Mouse (Mus musculus): ENCODE results near the gene Olfr1287. TPM values are rescaled to one million over a fixed set of nuclear protein-coding genes. Genes with fewer than 3 reads are reported as not detected.

Olfr1287 gene
- polyA plus RNA-seq (2012; rRNA removed), result not detected in 2 replicates

- DNase-seq (ENCODE audit: extremely low spot score in 1 of 2, low spot score in 1 of 2), result no peak
Observed at GRCm38 (mm10) chr2:111448842-111449241, at the start of gene Olfr1287. Gene Olfr1287, plus strand, starts transcription at chr2:111449142.

GRCm38 (mm10) chr2:111422931-111423330 lies 26.0 kb upstream of the Olfr1287 start, which contains the start of gene Olfr1286:
Gene Olfr1286, minus strand, starts transcription at chr2:111423115.
- no peak for DNase-seq (ENCODE audit: extremely low spot score in 1 of 2, low spot score in 1 of 2)

- DNase-seq (ENCODE audit: extremely low spot score in 1 of 2, low spot score in 1 of 2), result no peak
Observed at GRCm38 (mm10) chr2:111473801-111474200, 24.9 kb downstream of the Olfr1287 start, which contains the start of gene Olfr1288. Gene Olfr1288, plus strand, starts transcription at chr2:111474101.

- no peak for DNase-seq (ENCODE audit: extremely low spot score in 1 of 2, low spot score in 1 of 2)
Observed at GRCm38 (mm10) chr2:111480519-111480918, 31.6 kb downstream of the Olfr1287 start, which contains the start of gene Olfr1289. Gene Olfr1289, plus strand, starts transcription at chr2:111480819.

GRCm38 (mm10) chr2:111493729-111494128 lies 44.8 kb downstream of the Olfr1287 start, which contains the start of gene Olfr1290:
Gene Olfr1290, minus strand, starts transcription at chr2:111493829.
- DNase-seq (ENCODE audit: extremely low spot score in 1 of 2, low spot score in 1 of 2), result no peak

- no peak for DNase-seq (ENCODE audit: extremely low spot score in 1 of 2, low spot score in 1 of 2)
Observed at GRCm38 (mm10) chr2:111496880-111497279, 47.9 kb downstream of the Olfr1287 start, which contains the start of gene Olfr1291-ps1. Gene Olfr1291-ps1, plus strand, starts transcription at chr2:111497180.

Other genes with a start within 250 kb of the Olfr1287 start
- gene 4930430A15Rik, start 219.5 kb upstream of the Olfr1287 start, polyA plus RNA-seq (2012; rRNA removed), result not detected in 2 replicates
- not detected in 2 replicates for gene Olfr1275, start 213.9 kb upstream of the Olfr1287 start, polyA plus RNA-seq (2012; rRNA removed)
- gene Olfr1276, start 194.6 kb upstream of the Olfr1287 start, polyA plus RNA-seq (2012; rRNA removed), result not detected in 2 replicates
- gene Olfr1277, start 175.0 kb upstream of the Olfr1287 start, polyA plus RNA-seq (2012; rRNA removed), result not detected in 2 replicates
- not detected in 2 replicates for gene Olfr1278, start 159.0 kb upstream of the Olfr1287 start, polyA plus RNA-seq (2012; rRNA removed)
- gene Olfr1279, start 148.5 kb upstream of the Olfr1287 start, polyA plus RNA-seq (2012; rRNA removed), result not detected in 2 replicates
- gene Olfr1280, start 135.1 kb upstream of the Olfr1287 start, polyA plus RNA-seq (2012; rRNA removed), result not detected in 2 replicates
- not detected in 2 replicates for gene Olfr1281, start 122.6 kb upstream of the Olfr1287 start, polyA plus RNA-seq (2012; rRNA removed)
- not detected in 2 replicates for gene Olfr1282, start 113.1 kb upstream of the Olfr1287 start, polyA plus RNA-seq (2012; rRNA removed)
- not detected in 2 replicates for gene Olfr1283, start 82.4 kb upstream of the Olfr1287 start, polyA plus RNA-seq (2012; rRNA removed)
- gene Olfr1284, start 73.6 kb upstream of the Olfr1287 start, polyA plus RNA-seq (2012; rRNA removed), result not detected in 2 replicates
- gene Olfr1286, start 26.0 kb upstream of the Olfr1287 start, polyA plus RNA-seq (2012; rRNA removed), result not detected in 2 replicates
- not detected in 2 replicates for gene Olfr1288, start 25.0 kb downstream of the Olfr1287 start, polyA plus RNA-seq (2012; rRNA removed)
- gene Olfr1289, start 31.7 kb downstream of the Olfr1287 start, polyA plus RNA-seq (2012; rRNA removed), result not detected in 2 replicates
- 0.15 TPM in 1 of 2 replicates, not detected in the other for gene Olfr1290, start 44.7 kb downstream of the Olfr1287 start, polyA plus RNA-seq (2012; rRNA removed)
- gene Olfr1291-ps1, start 48.0 kb downstream of the Olfr1287 start, polyA plus RNA-seq (2012; rRNA removed), result not detected in 2 replicates
- gene Olfr1293-ps, start 76.1 kb downstream of the Olfr1287 start, polyA plus RNA-seq (2012; rRNA removed), result not detected in 2 replicates
- 0.04 TPM in 1 of 2 replicates, not detected in the other for gene Olfr1294, start 91.1 kb downstream of the Olfr1287 start, polyA plus RNA-seq (2012; rRNA removed)
- 0.17 TPM in 1 of 2 replicates, not detected in the other for gene Olfr1295, start 120.5 kb downstream of the Olfr1287 start, polyA plus RNA-seq (2012; rRNA removed)
- 0.04 TPM in 1 of 2 replicates, not detected in the other for gene Olfr1297, start 177.4 kb downstream of the Olfr1287 start, polyA plus RNA-seq (2012; rRNA removed)
- gene Olfr1298, start 200.1 kb downstream of the Olfr1287 start, polyA plus RNA-seq (2012; rRNA removed), result not detected in 2 replicates
- gene Olfr1299, start 212.3 kb downstream of the Olfr1287 start, polyA plus RNA-seq (2012; rRNA removed), result not detected in 2 replicates

All from frontal cortex, adult 2 months (tissue).